Mouse (Mus musculus) kidney, postnatal 0 days (tissue): ENCODE measurements at regions not wholly inside any gene's neighbourhood (a gene's known extent, or its start where the extent isn't known, plus 50 kb on each side); places are given as distances from the start of the nearest gene placed in this dataset.

Experiments used
- ATAC-seq: fragments of 200-750 bp; cut with Nextera tagmentation; replicated peaks from 2 replicates; pipeline ENCODE4 v1.8.0; 2017; ENCODE audit warnings: low read depth, moderate number of reproducible peaks, moderate TSS enrichment, moderate library complexity; ENCODE audit not compliant: low FRiP score
- DNase-seq: peaks from one replicate; pipeline ENCODE4 v3.0.0-alpha.2; 2016; ENCODE audit warnings: low spot score
- H3K27ac ChIP-seq: fragments of 300-500 bp; sonication (generic); 2 replicates; pipeline ENCODE4 v1.5.1; 2014; ENCODE audit warnings: mild to moderate bottlenecking
- H3K27me3 ChIP-seq: fragments of 300-500 bp; sonication (generic); 2 replicates; pipeline ENCODE4 v1.6.1; 2014; ENCODE audit warnings: low read length, mixed read lengths; ENCODE audit not compliant: insufficient read depth
- H3K36me3 ChIP-seq: fragments of 300-500 bp; sonication (generic); 2 replicates; pipeline ENCODE4 v1.6.1; 2014; ENCODE audit warnings: low read length, mixed read lengths; ENCODE audit not compliant: insufficient read depth
- H3K4me1 ChIP-seq: fragments of 300-500 bp; sonication (generic); replicated peaks from 2 replicates; pipeline ENCODE4 v1.6.1; 2014; ENCODE audit warnings: antibody characterized with exemption, low read length, mixed read lengths; ENCODE audit not compliant: insufficient read depth
- H3K4me2 ChIP-seq: fragments of 300-500 bp; sonication (generic); 2 replicates; pipeline ENCODE4 v1.6.1; 2014; ENCODE audit warnings: mild to moderate bottlenecking, low read length, moderate library complexity, mixed read lengths
- H3K4me3 ChIP-seq: fragments of 300-500 bp; sonication (generic); replicated peaks from 2 replicates; pipeline ENCODE4 v1.5.1; 2014; ENCODE audit warnings: low read depth, low read length
- H3K9ac ChIP-seq: fragments of 300-500 bp; sonication (generic); 2 replicates; pipeline ENCODE4 v1.6.1; 2014; ENCODE audit warnings: low read depth, low read length
- H3K9me3 ChIP-seq: fragments of 300-500 bp; sonication (generic); replicated peaks from 2 replicates; pipeline ENCODE4 v1.6.1; 2016; ENCODE audit warnings: low read length, inconsistent platforms, mixed read lengths
- CTCF ChIP-seq: IDR thresholded peaks from 2 replicates; pipeline ENCODE4 v1.5.1; 2016; ENCODE audit warnings: antibody characterized with exemption, low read depth, mild to moderate bottlenecking, moderate library complexity
- WGBS: fragments of 180-500 bp; shearing (Covaris S2); extraction: QIAGEN DNeasy Blood & Tissue Kit; methylation state at CpG from one replicate; pipeline ENCODE4 v1.1.7; 2014; 5-methylcytosine and 5-hydroxymethylcytosine counted together

DNA sequence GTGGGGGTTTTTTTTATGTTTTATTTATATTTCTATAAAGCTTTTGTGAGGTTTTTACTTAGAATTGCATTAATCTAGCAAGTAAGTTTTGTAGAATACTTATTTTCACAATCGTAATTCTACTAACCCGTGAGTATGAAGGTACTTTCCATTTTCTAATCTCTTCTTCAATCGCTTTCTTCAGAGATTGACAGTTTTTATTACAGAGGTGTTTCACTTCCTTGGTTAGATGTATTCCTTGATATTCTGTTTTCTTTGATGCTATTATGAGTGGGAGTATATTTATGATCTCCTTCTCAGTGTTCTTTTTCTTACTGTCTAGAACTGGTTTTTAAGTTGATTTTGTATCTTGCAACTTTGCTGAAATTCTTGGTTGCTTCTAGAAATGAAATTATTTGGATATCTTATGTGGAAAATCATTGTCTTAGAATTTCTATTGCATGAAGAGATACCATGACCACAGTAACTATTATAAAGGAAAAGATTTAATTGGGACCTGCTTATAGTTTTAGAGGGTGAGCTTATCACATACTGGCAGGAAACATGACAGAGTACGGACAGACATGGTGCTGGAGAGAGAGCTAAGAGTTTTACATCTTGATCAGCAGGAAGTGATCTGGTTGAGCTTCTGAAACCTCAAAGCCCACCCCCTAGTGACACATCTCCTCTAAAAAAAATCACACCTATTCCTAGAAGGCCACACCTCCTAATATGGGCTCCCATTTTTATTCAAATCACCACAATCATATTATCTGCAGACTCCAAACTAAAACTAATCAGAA, 328.1 kb downstream of the Ar start:
- Histone ChIP-seq H3K27ac (no peak overlapping the region), H3K9ac (no peak overlapping the region), H3K4me1 (no peaks in the 10 kb centered on the region), H3K4me3 (no peak overlapping the region), H3K9me3 (no peaks in the 10 kb centered on the region), H3K27me3 (no peaks in the 10 kb centered on the region), H3K4me2 (no peak overlapping the region), H3K36me3 (no peaks in the 10 kb centered on the region)
- no peak for TF ChIP-seq CTCF
- no peak for ATAC-seq
- 87% methylated on average over 4 of the region's 4 CpGs for WGBS
- no peak for DNase-seq
